Mouse (Mus musculus): ENCODE results near the gene Itga3. TPM values are rescaled to one million over a fixed set of nuclear protein-coding genes. Genes with fewer than 3 reads are reported as not detected.

Itga3 gene
- total and polyA plus RNA-seq, 2 experiments from 2014 or later: 7.4 to 23.5 TPM

GRCm38 (mm10) chr11:95039766-95040165, 36.8 kb downstream of the Itga3 start:
- peaks cover 11% of the 10 kb centered on the region; the same call in 1 of the 2 replicates for H3K4me1 ChIP-seq (ENCODE audit: insufficient read depth)
- H3K36me3 ChIP-seq (ENCODE audit: insufficient read depth): no peaks in the 10 kb centered on the region
- DNase-seq: no peak
- H3K4me3 ChIP-seq (ENCODE audit: low read depth, low read length): no peak overlapping the region
- H3K9me3 ChIP-seq (ENCODE audit: low read length): no peaks in the 10 kb centered on the region
- no peaks in the 10 kb centered on the region for H3K27me3 ChIP-seq (ENCODE audit: insufficient read depth, low read length)
- H3K4me2 ChIP-seq (ENCODE audit: low read depth): peak overlapping the region; percentile 67; the same call in 1 of the 2 replicates
- H3K27ac ChIP-seq (ENCODE audit: low read depth, low read length): no peak overlapping the region
- 86% methylated on average over 4 of the region's 4 CpGs for WGBS
- no peak for ATAC-seq
- TF ChIP-seq CTCF (IDR thresholded peaks at IDR 0.05; ENCODE audit: low read depth): no peak
- H3K9ac ChIP-seq: no peak overlapping the region; the same call in 1 of the 2 replicates

DNA sequence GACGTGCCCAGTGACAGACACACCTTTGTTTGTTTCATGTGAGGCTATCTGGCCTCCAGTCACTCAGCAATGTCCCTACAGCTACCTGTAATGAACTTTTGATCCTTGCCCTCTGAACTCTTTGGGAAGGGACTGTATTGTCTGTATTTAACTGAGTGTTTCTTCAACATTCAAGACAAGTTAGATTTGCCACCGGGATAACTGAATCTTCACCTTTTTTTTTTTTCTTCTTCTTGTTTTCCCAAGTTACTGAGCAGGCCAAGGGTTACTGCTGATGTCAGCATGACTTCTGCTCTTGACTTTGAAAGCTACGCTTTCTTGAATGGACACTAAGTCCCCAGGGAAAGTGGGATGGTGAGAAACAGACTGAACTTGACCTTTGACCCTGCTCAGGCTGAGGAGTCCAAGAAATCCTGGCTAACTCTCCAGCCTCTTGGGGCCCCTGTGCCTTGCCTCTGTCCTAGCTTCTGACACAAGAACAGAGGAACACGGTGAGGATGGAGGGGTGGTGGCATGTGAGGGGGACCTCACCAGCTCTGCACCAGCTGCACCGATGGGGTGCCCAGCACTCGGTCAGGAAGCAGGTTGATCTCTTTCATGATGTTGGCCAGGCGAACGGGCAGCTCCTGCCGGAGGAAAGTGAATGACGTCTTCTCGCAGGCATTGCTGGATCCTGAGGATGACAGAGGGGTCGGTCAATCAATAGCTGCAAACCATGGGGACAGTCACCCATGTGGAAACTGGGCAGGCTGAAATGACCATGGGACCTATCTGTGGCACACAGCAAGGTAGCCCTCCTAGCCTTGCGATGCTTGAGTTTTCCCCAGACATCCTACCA, 37.6 kb downstream of the Itga3 start:
- no peak overlapping the region for H3K4me2 ChIP-seq (ENCODE audit: low read depth)
- DNase-seq: no peak

DNA sequence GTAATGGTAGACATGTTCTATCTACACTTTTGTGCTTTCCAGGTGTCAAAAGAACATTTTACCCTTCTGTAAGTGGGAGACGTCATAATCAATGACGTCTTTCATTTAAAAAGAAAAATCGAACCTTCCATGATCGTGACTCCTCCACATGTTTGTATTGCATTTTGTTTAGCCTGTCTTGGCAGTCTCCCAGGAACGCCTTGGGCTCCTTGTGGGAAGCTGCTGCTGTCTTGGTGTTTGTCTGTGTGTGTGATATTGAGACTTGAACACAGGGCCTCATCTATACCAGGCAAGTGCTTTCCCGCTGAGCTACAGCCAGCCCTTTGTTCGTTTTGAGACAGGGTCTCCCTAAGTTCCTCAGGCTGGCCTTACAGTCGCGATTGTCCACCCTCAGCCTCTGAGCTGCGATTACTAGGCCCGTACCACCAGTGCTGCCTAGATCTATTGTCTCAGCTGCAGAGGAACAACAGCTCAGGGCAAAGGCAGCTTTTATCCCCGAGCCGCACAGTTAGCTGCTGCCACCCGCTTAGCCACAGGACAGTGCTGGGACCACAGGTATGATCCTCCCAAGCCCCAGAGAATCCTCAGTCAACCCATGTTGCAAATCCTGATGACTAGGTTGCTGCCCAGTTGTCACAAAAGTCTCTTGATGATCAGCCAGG, 38.3 kb downstream of the Itga3 start:
- no peaks in the 10 kb centered on the region for H3K36me3 ChIP-seq (ENCODE audit: insufficient read depth)
- H3K4me2 ChIP-seq (ENCODE audit: low read depth): no peak overlapping the region
- H3K4me1 ChIP-seq (ENCODE audit: insufficient read depth): peaks cover 11% of the 10 kb centered on the region; the same call in 1 of the 2 replicates
- no peaks in the 10 kb centered on the region for H3K27me3 ChIP-seq (ENCODE audit: insufficient read depth, low read length)
- H3K9me3 ChIP-seq (ENCODE audit: low read length): no peaks in the 10 kb centered on the region
- WGBS: 60% methylated on average over 14 of the region's 14 CpGs
- no peak for TF ChIP-seq CTCF (IDR thresholded peaks at IDR 0.05; ENCODE audit: low read depth)
- no peak overlapping the region for H3K27ac ChIP-seq (ENCODE audit: low read depth, low read length)
- DNase-seq: no peak
- H3K9ac ChIP-seq: no peak overlapping the region
- no peak for ATAC-seq
- no peak overlapping the region for H3K4me3 ChIP-seq (ENCODE audit: low read depth, low read length)

More for the DNA sequence above, 37.6 kb downstream of the Itga3 start:
- no peak for ATAC-seq
- Histone ChIP-seq H3K4me3 (ENCODE audit: low read depth, low read length) (no peak overlapping the region), H3K9ac (no peak overlapping the region), H3K27me3 (ENCODE audit: insufficient read depth, low read length) (no peaks in the 10 kb centered on the region), H3K36me3 (ENCODE audit: insufficient read depth) (no peaks in the 10 kb centered on the region), H3K4me1 (ENCODE audit: insufficient read depth) (peaks cover 11% of the 10 kb centered on the region; the same call in 1 of the 2 replicates), H3K9me3 (ENCODE audit: low read length) (no peaks in the 10 kb centered on the region), H3K27ac (ENCODE audit: low read depth, low read length) (no peak overlapping the region)
- TF ChIP-seq CTCF (IDR thresholded peaks at IDR 0.05; ENCODE audit: low read depth): no peak
- 84% methylated on average over 13 of the region's 13 CpGs for WGBS

DNA sequence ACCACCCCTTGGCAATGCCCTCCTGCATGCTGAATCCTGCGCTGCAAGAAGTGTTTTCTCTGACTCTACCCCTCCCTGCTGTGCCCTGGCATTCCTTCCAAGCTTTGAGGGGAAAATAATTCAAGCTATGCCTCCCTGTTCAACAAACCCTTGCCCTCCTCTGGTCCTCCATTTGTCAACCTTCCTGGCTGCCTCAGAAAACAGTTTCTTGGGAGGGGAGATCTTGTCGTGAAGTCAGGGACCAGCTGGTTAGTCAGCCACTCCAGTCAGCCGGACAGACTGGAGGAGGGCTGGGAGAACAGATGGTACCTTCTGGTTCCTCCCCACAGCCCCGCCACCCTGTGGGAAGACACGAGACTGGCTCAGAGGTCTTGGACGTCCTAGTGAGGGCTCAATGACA, 39.3 kb downstream of the Itga3 start:
- DNase-seq: peak; percentile 16
- Histone ChIP-seq H3K27me3 (ENCODE audit: insufficient read depth, low read length) (no peaks in the 10 kb centered on the region), H3K4me1 (ENCODE audit: insufficient read depth) (peaks cover 11% of the 10 kb centered on the region; the same call in 1 of the 2 replicates), H3K9me3 (ENCODE audit: low read length) (no peaks in the 10 kb centered on the region), H3K27ac (ENCODE audit: low read depth, low read length) (no peak overlapping the region), H3K4me3 (ENCODE audit: low read depth, low read length) (no peak overlapping the region), H3K36me3 (ENCODE audit: insufficient read depth) (no peaks in the 10 kb centered on the region), H3K9ac (no peak overlapping the region), H3K4me2 (ENCODE audit: low read depth) (no peak overlapping the region)
- TF ChIP-seq CTCF (IDR thresholded peaks at IDR 0.05; ENCODE audit: low read depth): no peak
- no peak for ATAC-seq
- 40% methylated on average over 6 of the region's 6 CpGs for WGBS

DNA sequence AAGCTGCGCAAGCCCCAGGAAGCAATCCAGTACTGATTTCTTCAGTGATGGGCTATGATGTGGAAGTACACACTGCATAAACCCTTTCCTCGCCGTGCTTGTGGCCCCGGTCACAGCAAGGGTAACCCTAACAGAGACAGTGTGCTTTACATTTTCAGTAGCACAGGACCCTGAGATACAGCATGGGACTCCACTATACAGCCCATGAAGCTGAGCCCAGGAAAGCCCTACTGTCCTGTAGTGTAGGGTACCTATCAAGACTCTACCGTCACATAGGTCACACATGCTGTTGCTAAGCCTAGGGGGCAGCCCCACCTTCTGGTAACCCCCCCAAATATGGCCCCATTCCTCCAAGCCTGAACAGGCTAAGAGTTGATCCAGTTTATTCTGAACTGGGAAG, 40.1 kb downstream of the Itga3 start:
- Histone ChIP-seq H3K9ac (no peak overlapping the region), H3K4me1 (ENCODE audit: insufficient read depth) (peaks cover 8% of the 10 kb centered on the region; the same call in 1 of the 2 replicates), H3K4me2 (ENCODE audit: low read depth) (no peak overlapping the region), H3K27ac (ENCODE audit: low read depth, low read length) (no peak overlapping the region), H3K27me3 (ENCODE audit: insufficient read depth, low read length) (no peaks in the 10 kb centered on the region), H3K4me3 (ENCODE audit: low read depth, low read length) (no peak overlapping the region), H3K36me3 (ENCODE audit: insufficient read depth) (no peaks in the 10 kb centered on the region), H3K9me3 (ENCODE audit: low read length) (no peaks in the 10 kb centered on the region)
- no peak for ATAC-seq
- WGBS: 96% methylated on average over 5 of the region's 5 CpGs
- DNase-seq: no peak
- TF ChIP-seq CTCF (IDR thresholded peaks at IDR 0.05; ENCODE audit: low read depth): no peak

DNA sequence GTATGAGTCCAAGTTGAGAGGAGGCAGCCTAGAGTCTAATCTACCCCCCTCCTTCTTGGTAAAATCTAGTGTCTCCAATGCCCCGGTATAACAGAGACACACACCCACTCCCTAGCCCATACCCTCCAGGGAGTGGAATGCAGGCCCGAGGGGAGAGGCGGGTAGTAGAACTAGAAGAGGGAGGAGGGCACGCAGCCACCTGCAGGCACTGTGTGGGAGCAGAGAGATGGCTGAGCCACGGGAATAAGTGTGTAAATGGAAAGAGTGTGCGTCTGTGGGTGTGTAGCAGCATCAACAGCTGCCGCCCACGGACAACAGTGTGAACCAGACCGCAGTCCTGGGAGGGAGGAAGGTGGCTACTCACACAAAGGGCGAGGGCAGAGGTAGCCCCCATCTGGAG, 41.7 kb downstream of the Itga3 start:
- TF ChIP-seq CTCF (IDR thresholded peaks at IDR 0.05; ENCODE audit: low read depth): no peak
- Histone ChIP-seq H3K4me2 (ENCODE audit: low read depth) (no peak overlapping the region), H3K9me3 (ENCODE audit: low read length) (no peaks in the 10 kb centered on the region), H3K4me3 (ENCODE audit: low read depth, low read length) (no peak overlapping the region), H3K36me3 (ENCODE audit: insufficient read depth) (no peaks in the 10 kb centered on the region), H3K27me3 (ENCODE audit: insufficient read depth, low read length) (no peaks in the 10 kb centered on the region), H3K4me1 (ENCODE audit: insufficient read depth) (peaks cover under 1% of the 10 kb centered on the region; the same call in 1 of the 2 replicates), H3K27ac (ENCODE audit: low read depth, low read length) (no peak overlapping the region), H3K9ac (no peak overlapping the region)
- DNase-seq (no peak), ATAC-seq (no peak)
- WGBS: 68% methylated on average over 10 of the region's 10 CpGs

- ATAC-seq (no peak), DNase-seq (no peak)
- Histone ChIP-seq H3K9me3 (ENCODE audit: low read length) (no peaks in the 10 kb centered on the region), H3K9ac (no peak overlapping the region), H3K27ac (ENCODE audit: low read depth, low read length) (no peak overlapping the region), H3K4me2 (ENCODE audit: low read depth) (no peak overlapping the region), H3K4me1 (ENCODE audit: insufficient read depth) (no peaks in the 10 kb centered on the region), H3K36me3 (ENCODE audit: insufficient read depth) (no peaks in the 10 kb centered on the region), H3K4me3 (ENCODE audit: low read depth, low read length) (no peak overlapping the region), H3K27me3 (ENCODE audit: insufficient read depth, low read length) (no peaks in the 10 kb centered on the region)
- no peak for TF ChIP-seq CTCF (IDR thresholded peaks at IDR 0.05; ENCODE audit: low read depth)
- 85% methylated on average over 14 of the region's 14 CpGs for WGBS
Measured at GRCm38 (mm10) chr11:95033617-95034016, 43.0 kb downstream of the Itga3 start.
